ENCODE assay signal across 36 mouse cellular contexts in genomic region chr1:167511621-167512020, GRCm38 (mm10). TPM values are rescaled to one million over a fixed set of nuclear protein-coding genes. Genes with fewer than 3 reads are reported as not detected.
"Had no signal": no experiment of that assay in that cellular context is flagged by ENCODE, and none has a peak within 500 bp of the region (broad histone marks: within the 10 kb centered on the region; RNA-seq: fewer than 3 reads in every experiment).

No protein-coding gene starts in this region.

- H3K4me1 ChIP-seq: heart, embryonic 13.5 days; heart, embryonic 15.5 days; hindbrain, embryonic 13.5 days; hindbrain, embryonic 15.5 days; kidney, embryonic 15.5 days; limb, embryonic 13.5 days; limb, embryonic 15.5 days; liver, embryonic 12.5 days had no signal

- DNase-seq: gastrocnemius, postnatal 14 days; gastrocnemius, postnatal 36 days; heart, postnatal 36 days; kidney, adult 11 months; kidney, adult 2 months; kidney, adult 9 months; kidney, postnatal 14 days; kidney, postnatal 36 days; layer of hippocampus, adult 9-11 months; layer of hippocampus, postnatal 36 days; left cerebral cortex, postnatal 4 days had no signal

- H3K36me3 ChIP-seq: heart, embryonic 13.5 days; heart, embryonic 15.5 days; hindbrain, embryonic 13.5 days; hindbrain, embryonic 15.5 days; kidney, embryonic 15.5 days; limb, embryonic 13.5 days; limb, embryonic 15.5 days; liver, embryonic 12.5 days had no signal

- H3K27me3 ChIP-seq: heart, embryonic 13.5 days; heart, embryonic 15.5 days; hindbrain, embryonic 13.5 days; hindbrain, embryonic 15.5 days; kidney, embryonic 15.5 days; limb, embryonic 15.5 days; liver, embryonic 12.5 days had no signal

- H3K27ac ChIP-seq: heart, embryonic 13.5 days; heart, embryonic 15.5 days; hindbrain, embryonic 13.5 days; hindbrain, embryonic 15.5 days; hindbrain, postnatal 0 days; kidney, embryonic 15.5 days; kidney, postnatal 0 days; limb, embryonic 13.5 days; limb, embryonic 15.5 days; liver, embryonic 12.5 days; liver, embryonic 14.5 days had no signal

- H3K9me3 ChIP-seq: heart, embryonic 13.5 days; heart, embryonic 15.5 days; hindbrain, embryonic 13.5 days; hindbrain, embryonic 15.5 days; kidney, embryonic 15.5 days; limb, embryonic 13.5 days; limb, embryonic 15.5 days; liver, embryonic 12.5 days had no signal

- H3K4me3 ChIP-seq: heart, embryonic 13.5 days; heart, embryonic 15.5 days; hindbrain, embryonic 13.5 days; hindbrain, embryonic 15.5 days; kidney, embryonic 15.5 days; limb, embryonic 13.5 days; limb, embryonic 15.5 days; liver, embryonic 12.5 days had no signal

RNA-seq across cellular contexts. Expression of gene Lrrc52, which starts 45.0 kb away (rescaled TPM):
- total RNA-seq: hematopoietic stem cell, adult 5-6 weeks; layer of hippocampus, adult 18-20 months; layer of hippocampus, adult 8-10 months; layer of hippocampus, postnatal 14 days; layer of hippocampus, postnatal 36 days; left cerebral cortex, adult 18-20 months; left cerebral cortex, adult 8-10 months; left cerebral cortex, postnatal 10 days; left cerebral cortex, postnatal 25 days; left cerebral cortex, postnatal 4 days; liver, adult 2 months had no signal
- polyA plus RNA-seq: heart, embryonic 11.5 days; hindbrain, embryonic 11.5 days; hindbrain, embryonic 13.5 days; hindbrain, embryonic 15.5 days; hindbrain, postnatal 0 days; intestine, embryonic 14.5 days; kidney, embryonic 15.5 days; kidney, postnatal 0 days; large intestine, adult 2 months; limb, embryonic 11.5 days; liver, adult 2 months; liver, embryonic 12.5 days had no signal
